Mouse (Mus musculus) testis, adult 2 months (tissue): ENCODE data around the gene Ltbp4. TPM values are rescaled to one million over a fixed set of nuclear protein-coding genes. Genes with fewer than 3 reads are reported as not detected.

Experiments
- H3K27ac ChIP-seq: fragments of 200-500 bp; 2 replicates; pipeline ENCODE4 v1.5.1; 2012; ENCODE audit warnings: low read depth, low read length; ENCODE audit not compliant: control insufficient read depth, insufficient read depth
- H3K27me3 ChIP-seq: fragments of 200-500 bp; 2 replicates; pipeline ENCODE4 v1.6.1; 2012; ENCODE audit warnings: mild to moderate bottlenecking, low read length, moderate library complexity; ENCODE audit not compliant: control insufficient read depth, insufficient read depth
- H3K36me3 ChIP-seq: fragments of 200-500 bp; 2 replicates; pipeline ENCODE4 v1.6.1; 2012; ENCODE audit warnings: mild to moderate bottlenecking, low read length; ENCODE audit not compliant: control insufficient read depth, insufficient read depth
- H3K4me1 ChIP-seq: fragments of 200-500 bp; 2 replicates; pipeline ENCODE4 v1.6.1; 2012; ENCODE audit warnings: low read length; ENCODE audit not compliant: control insufficient read depth, insufficient read depth
- H3K4me3 ChIP-seq: fragments of 200-500 bp; 2 replicates; pipeline ENCODE4 v1.5.1; 2012; ENCODE audit warnings: low read depth, mild to moderate bottlenecking, low read length, moderate library complexity, mixed read lengths; ENCODE audit not compliant: control insufficient read depth
- CTCF ChIP-seq: fragments of 200-500 bp; IDR thresholded peaks from 2 replicates; pipeline ENCODE4 v1.5.1; 2012; ENCODE audit warnings: low read depth, mild to moderate bottlenecking, inconsistent platforms, low read length, moderate library complexity; ENCODE audit not compliant: control insufficient read depth, insufficient read depth, insufficient replicate concordance
- POLR2A ChIP-seq: fragments of 200-500 bp; IDR thresholded peaks from 2 replicates; pipeline ENCODE4 v1.6.1; 2012; ENCODE audit warnings: low read depth, mild to moderate bottlenecking, inconsistent platforms, low read length, moderate library complexity; ENCODE audit not compliant: control insufficient read depth
- polyA plus RNA-seq: library from polyadenylated mRNA; depleted of rRNA; stranded (reverse); fragments of >200 nt; gene quantifications from 2 replicates; pipeline ENCODE4 v1.2.3, GENCODE M21; 2012

Gene Ltbp4
- polyA plus RNA-seq, 1 experiment: 26.1 TPM

- Histone ChIP-seq H3K4me1 (peaks cover 33% of the 10 kb centered on the region), H3K27me3 (peaks cover 6% of the 10 kb centered on the region), H3K4me3 (no peak overlapping the region), H3K36me3 (no peaks in the 10 kb centered on the region), H3K27ac (no peak overlapping the region)
- no peak for TF ChIP-seq CTCF
- no peak for TF ChIP-seq POLR2A
Observed at GRCm38 (mm10) chr7:27326101-27326880, 11.2 kb downstream of the Ltbp4 start.

- H3K27ac ChIP-seq: no peak overlapping the region
- peaks cover 6% of the 10 kb centered on the region for H3K27me3 ChIP-seq
- TF ChIP-seq POLR2A (no peak), CTCF (no peak)
- H3K4me1 ChIP-seq: peaks cover 28% of the 10 kb centered on the region
- no peak overlapping the region; the same call in 1 of the 2 replicates for H3K4me3 ChIP-seq
- H3K36me3 ChIP-seq: no peaks in the 10 kb centered on the region
Observed at GRCm38 (mm10) chr7:27325697-27326096, 11.8 kb downstream of the Ltbp4 start.

GRCm38 (mm10) chr7:27324928-27325327 lies 12.6 kb downstream of the Ltbp4 start:
- no peaks in the 10 kb centered on the region for H3K36me3 ChIP-seq
- H3K4me1 ChIP-seq: peaks cover 25% of the 10 kb centered on the region
- no peak for TF ChIP-seq CTCF
- no peak for TF ChIP-seq POLR2A
- no peak overlapping the region for H3K4me3 ChIP-seq
- H3K27ac ChIP-seq: no peak overlapping the region
- peaks cover 6% of the 10 kb centered on the region for H3K27me3 ChIP-seq

- Histone ChIP-seq H3K4me1 (peaks cover 17% of the 10 kb centered on the region), H3K4me3 (no peak overlapping the region), H3K36me3 (no peaks in the 10 kb centered on the region), H3K27me3 (peaks cover 4% of the 10 kb centered on the region; the same call in 1 of the 2 replicates), H3K27ac (no peak overlapping the region)
- TF ChIP-seq POLR2A: no peak
Observed at GRCm38 (mm10) chr7:27324161-27324560, 13.3 kb downstream of the Ltbp4 start.

GRCm38 (mm10) chr7:27323001-27323400 lies 14.5 kb downstream of the Ltbp4 start:
- Histone ChIP-seq H3K27ac (no peak overlapping the region), H3K36me3 (no peaks in the 10 kb centered on the region), H3K4me1 (peaks cover 14% of the 10 kb centered on the region), H3K27me3 (peaks cover 4% of the 10 kb centered on the region; the same call in 1 of the 2 replicates), H3K4me3 (no peak overlapping the region)
- no peak for TF ChIP-seq POLR2A
- no peak for TF ChIP-seq CTCF

GRCm38 (mm10) chr7:27322291-27322690 lies 15.2 kb downstream of the Ltbp4 start:
- Histone ChIP-seq H3K4me1 (peaks cover 14% of the 10 kb centered on the region), H3K27ac (no peak overlapping the region), H3K4me3 (no peak overlapping the region), H3K27me3 (peaks cover 4% of the 10 kb centered on the region; the same call in 1 of the 2 replicates), H3K36me3 (no peaks in the 10 kb centered on the region)
- TF ChIP-seq CTCF (no peak), POLR2A (no peak)

GRCm38 (mm10) chr7:27319411-27319810 lies 18.1 kb downstream of the Ltbp4 start:
- H3K36me3 ChIP-seq: no peaks in the 10 kb centered on the region
- H3K27ac ChIP-seq: no peak overlapping the region
- peaks cover 2% of the 10 kb centered on the region for H3K4me1 ChIP-seq
- H3K4me3 ChIP-seq: no peak overlapping the region
- TF ChIP-seq POLR2A (no peak), CTCF (no peak)
- no peaks in the 10 kb centered on the region for H3K27me3 ChIP-seq

GRCm38 (mm10) chr7:27315958-27316357 lies 21.5 kb downstream of the Ltbp4 start:
- no peak overlapping the region for H3K27ac ChIP-seq
- no peak overlapping the region for H3K4me3 ChIP-seq
- H3K4me1 ChIP-seq: peaks cover 7% of the 10 kb centered on the region
- H3K36me3 ChIP-seq: no peaks in the 10 kb centered on the region
- no peaks in the 10 kb centered on the region for H3K27me3 ChIP-seq
- TF ChIP-seq CTCF (no peak), POLR2A (no peak)
